Mouse (Mus musculus) gastrocnemius, postnatal 14 days (tissue): Measurements from ENCODE around the gene Vav1. TPM values are rescaled to one million over a fixed set of nuclear protein-coding genes. Genes with fewer than 3 reads are reported as not detected.

Experiments used
- DNase-seq: peaks from one replicate; pipeline ENCODE4 v3.0.0; 2021; ENCODE audit warnings: mixed read lengths
- intact Hi-C: fragments of 180-260 bp; cut with DNase I; formaldehyde crosslinking; loops from one replicate; pipeline ENCODE4 v1.15.1; 2025; ENCODE audit warnings: low total_unique reads
- total RNA-seq, 2 experiments: library from RNA; stranded (reverse); gene quantifications; 2 replicates each; pipeline ENCODE4 v1.2.3; 2021

Gene Vav1
- total RNA-seq, 2 experiments from 2014 or later, result 0.66 to 0.93 TPM

GRCm38 (mm10) chr17:57359485-57360241 lies 80.8 kb downstream of the Vav1 start:
- no peak for DNase-seq
- intact Hi-C loops, result no loop called here

Other genes with a start within 250 kb of the Vav1 start
- 10 to 100 TPM; 31.9 to 36.4 TPM for gene Khsrp, start 247.6 kb upstream of the Vav1 start, total RNA-seq
- gene Slc25a41, start 237.4 kb upstream of the Vav1 start, total RNA-seq, result not detected
- gene Crb3, start 220.0 kb upstream of the Vav1 start, total RNA-seq, result under 1 TPM; 0.53 to 0.68 TPM
- 10 to 100 TPM; 31.7 to 38.2 TPM for gene Slc25a23, start 219.2 kb upstream of the Vav1 start, total RNA-seq
- gene Dennd1c, start 200.6 kb upstream of the Vav1 start, total RNA-seq, result under 1 TPM; 0.51 to 0.58 TPM
- gene Tubb4a, start 191.3 kb upstream of the Vav1 start, total RNA-seq, result 1 to 10 TPM; 1.5 to 3.3 TPM
- gene Tnfsf9, start 173.8 kb upstream of the Vav1 start, total RNA-seq, result 1 to 10 TPM in 1 of 2 experiments, under 1 TPM in 1; 0.82 to 1.0 TPM
- not detected for gene Cd70, start 129.3 kb upstream of the Vav1 start, total RNA-seq
- not detected for gene Tnfsf14, start 84.9 kb upstream of the Vav1 start, total RNA-seq
- gene C3, start 51.0 kb upstream of the Vav1 start, total RNA-seq, result 1 to 10 TPM in 1 of 2 experiments, under 1 TPM in 1; 0.60 to 1.2 TPM
- gene Gpr108, start 30.7 kb upstream of the Vav1 start, total RNA-seq, result 10 to 100 TPM; 21.8 to 24.6 TPM
- gene Trip10, start 29.6 kb upstream of the Vav1 start, total RNA-seq, result 10 to 100 TPM; 69.4 to 75.6 TPM
- gene Adgre1, start 79.6 kb downstream of the Vav1 start, total RNA-seq, result 1 to 10 TPM; 2.6 to 3.5 TPM